9 mouse cellular contexts compared by ENCODE assay signal in the genomic region with DNA sequence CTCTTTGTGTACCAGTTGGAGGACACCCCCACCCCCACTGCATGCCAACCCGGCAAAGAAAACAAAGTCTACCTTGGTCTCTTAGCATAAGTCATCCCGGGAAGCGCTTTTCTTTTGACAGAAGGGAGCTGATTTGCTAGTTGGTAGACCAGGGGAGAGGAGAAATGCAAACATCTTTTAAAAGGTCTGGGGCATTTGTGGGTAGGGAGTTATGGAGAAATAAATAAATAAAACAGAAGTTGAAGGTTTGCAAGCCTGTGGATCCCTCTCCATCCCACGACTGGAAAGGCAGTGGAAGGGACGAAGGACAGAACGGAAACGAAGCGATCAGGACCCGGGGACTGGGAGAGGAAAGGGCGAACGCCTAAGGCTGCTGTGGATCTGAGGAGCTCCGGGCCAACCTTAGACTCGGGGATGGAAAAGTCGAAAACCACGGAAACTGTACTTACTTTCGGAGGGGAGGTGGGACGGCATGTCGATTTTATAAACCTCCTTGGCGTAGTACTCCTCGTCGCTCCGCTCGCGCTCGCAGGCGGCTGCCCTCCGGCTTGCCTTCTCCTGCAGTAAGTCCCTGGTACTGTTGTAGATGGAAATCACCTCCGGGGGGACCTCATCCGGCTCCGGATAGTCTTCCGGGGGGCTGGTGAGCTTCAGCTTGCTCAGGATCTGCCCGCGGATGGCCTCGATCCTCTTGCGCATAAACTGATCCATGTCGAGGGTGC. TPM values are rescaled to one million over a fixed set of nuclear protein-coding genes. Genes with fewer than 3 reads are reported as not detected.
A peak's percentile ranks its signal among the peaks of the same experiment; 100 is the strongest.
DNase-seq lines count a peak whose midpoint lies in the region; ATAC-seq lines count a peak whose summit lies in the region.
"Had no signal": no experiment of that assay in that cellular context is flagged by ENCODE, and none has a peak within 500 bp of the region (broad histone marks: within the 10 kb centered on the region; RNA-seq: fewer than 3 reads in every experiment).

No protein-coding gene starts in this region.

- peaks cover 32% of the 10 kb centered on the region for H3K4me1 ChIP-seq in forebrain, embryonic 12.5 days
- peaks cover 26% of the 10 kb centered on the region for H3K4me1 ChIP-seq in hindbrain, embryonic 10.5 days (replicated peaks)
- H3K4me1 ChIP-seq in liver, embryonic 11.5 days (replicated peaks; ENCODE audit: control insufficient read depth, insufficient read depth, low read length): peaks cover 4% of the 10 kb centered on the region
- H3K4me1 ChIP-seq in neural tube, embryonic 14.5 days (ENCODE audit: control insufficient read depth, insufficient read depth, low read length): peaks cover 10% of the 10 kb centered on the region; the same call in 1 of the 2 replicates

- peak overlapping the region; percentile 65 for H3K4me3 ChIP-seq in forebrain, embryonic 12.5 days (replicated peaks)
- H3K4me3 ChIP-seq in hindbrain, embryonic 10.5 days: peak overlapping the region; percentile 72
- H3K4me3 ChIP-seq in liver, embryonic 11.5 days (ENCODE audit: low read depth, low read length): peak overlapping the region; percentile 52
- H3K4me3 ChIP-seq in neural tube, embryonic 14.5 days (ENCODE audit: low read depth, low read length): peak overlapping the region; percentile 67

- ATAC-seq in forebrain, embryonic 12.5 days (ENCODE audit: low FRiP score): no peak; the same call in 1 of the 2 replicates
- no peak for ATAC-seq in liver, embryonic 11.5 days (replicated peaks; ENCODE audit: low FRiP score)
- no peak for ATAC-seq in neural tube, embryonic 14.5 days (ENCODE audit: low read depth)

- H3K9ac ChIP-seq in forebrain, embryonic 12.5 days: peak overlapping the region; percentile 70
- H3K9ac ChIP-seq in liver, embryonic 11.5 days (ENCODE audit: low read depth, low read length): peak overlapping the region; percentile 21
- peak overlapping the region; percentile 45 for H3K9ac ChIP-seq in neural tube, embryonic 14.5 days (replicated peaks; ENCODE audit: low read depth, low read length)

- H3K27ac ChIP-seq in forebrain, embryonic 12.5 days: 0 out of 2 replicates have a peak overlapping the region, but pooled peaks have one; percentile 47
- H3K27ac ChIP-seq in hindbrain, embryonic 10.5 days: peak overlapping the region; percentile 54
- peak overlapping the region; percentile 2; the same call in 1 of the 2 replicates for H3K27ac ChIP-seq in liver, embryonic 11.5 days (ENCODE audit: low read depth, low read length)
- H3K27ac ChIP-seq in neural tube, embryonic 14.5 days (ENCODE audit: low read depth, low read length): peak overlapping the region; percentile 31; the same call in 1 of the 2 replicates

- H3K9me3 ChIP-seq in forebrain, embryonic 12.5 days: no peaks in the 10 kb centered on the region
- no peaks in the 10 kb centered on the region for H3K9me3 ChIP-seq in hindbrain, embryonic 10.5 days
- H3K9me3 ChIP-seq in liver, embryonic 11.5 days (ENCODE audit: control insufficient read depth, low read length): no peaks in the 10 kb centered on the region
- no peaks in the 10 kb centered on the region for H3K9me3 ChIP-seq in neural tube, embryonic 14.5 days (ENCODE audit: control insufficient read depth, low read length)

- H3K36me3 ChIP-seq in forebrain, embryonic 12.5 days (replicated peaks): no peaks in the 10 kb centered on the region
- no peaks in the 10 kb centered on the region for H3K36me3 ChIP-seq in hindbrain, embryonic 10.5 days
- H3K36me3 ChIP-seq in liver, embryonic 11.5 days (ENCODE audit: control insufficient read depth, insufficient read depth, low read length): no peaks in the 10 kb centered on the region; the same call in 1 of the 2 replicates
- H3K36me3 ChIP-seq in neural tube, embryonic 14.5 days (ENCODE audit: control insufficient read depth, insufficient read depth, low read length): no peaks in the 10 kb centered on the region

- H3K27me3 ChIP-seq in forebrain, embryonic 12.5 days: peaks cover 27% of the 10 kb centered on the region
- peaks cover 46% of the 10 kb centered on the region for H3K27me3 ChIP-seq in hindbrain, embryonic 10.5 days (ENCODE audit: insufficient read depth, poor library complexity, severe bottlenecking)
- peaks cover 26% of the 10 kb centered on the region for H3K27me3 ChIP-seq in liver, embryonic 11.5 days (replicated peaks; ENCODE audit: control insufficient read depth, insufficient read depth, low read length)
- H3K27me3 ChIP-seq in neural tube, embryonic 14.5 days (ENCODE audit: control insufficient read depth, insufficient read depth, low read length): no peaks in the 10 kb centered on the region

- DNase-seq in left cerebral cortex, postnatal 25 days (ENCODE audit: low spot score in 2 of 2): peak; percentile 32 to 34
- no peak for DNase-seq in left cerebral cortex, adult 8-10 months (ENCODE audit: low spot score in 2 of 2)
- peak; percentile 45 for DNase-seq in adrenal gland, adult 2 months
- DNase-seq in hindbrain, embryonic 10.5 days (ENCODE audit: low spot score): peak; percentile 63
- DNase-seq in liver, embryonic 11.5 days (ENCODE audit: low spot score): peak; percentile 58
- DNase-seq in T-cell, adult 2 months (ENCODE audit: low spot score): no peak

- WGBS in forebrain, embryonic 12.5 days: under 1% methylated on average over 36 of the region's 36 CpGs
- WGBS in hindbrain, embryonic 10.5 days: under 1% methylated on average over 36 of the region's 36 CpGs
- under 1% methylated on average over 36 of the region's 36 CpGs for WGBS in liver, embryonic 11.5 days
- under 1% methylated on average over 36 of the region's 36 CpGs for WGBS in neural tube, embryonic 14.5 days

- peak overlapping the region; percentile 89 for H3K4me2 ChIP-seq in forebrain, embryonic 12.5 days
- H3K4me2 ChIP-seq in liver, embryonic 11.5 days: peak overlapping the region; percentile 86
- peak overlapping the region; percentile 95 for H3K4me2 ChIP-seq in neural tube, embryonic 14.5 days (ENCODE audit: low read depth, low read length)

- intact Hi-C loops in left cerebral cortex, postnatal 25 days (cut with DNase I): loop anchor here (10.0 kb wide), 2 partner anchors 459 to 589 kb away; a partner anchor contains a TSS

RNA-seq across cellular contexts. Expression of a gene that starts 1.6 kb away (rescaled TPM):
- 1 to 10 TPM; 7.6 to 8.4 TPM for total RNA-seq in left cerebral cortex, postnatal 25 days (2021)
- total RNA-seq in left cerebral cortex, adult 8-10 months (2022): 1 to 10 TPM; 5.7 to 7.0 (median 6.7) TPM
- 1 to 10 TPM; 1.7 to 2.6 TPM for total RNA-seq in adrenal gland, adult 2 months (2021)
- polyA plus RNA-seq in adrenal gland, adult 2 months (2012; rRNA removed): 0.95 and 1.1 TPM in 2 replicates
- polyA plus RNA-seq in forebrain, embryonic 12.5 days (2016; fragmentation: Nextera tagmentation; extraction: Ambion mirVana): 20.5 and 23.0 TPM in 2 replicates
- 13.5 and 16.1 TPM in 2 replicates for polyA plus RNA-seq in hindbrain, embryonic 10.5 days (2016; fragmentation: Nextera tagmentation; extraction: Ambion mirVana)
- polyA plus RNA-seq in liver, embryonic 11.5 days (2014; fragmentation: Nextera tagmentation; extraction: Ambion mirVana): 18.9 and 19.6 TPM in 2 replicates
- 35.9 and 39.5 TPM in 2 replicates for polyA plus RNA-seq in neural tube, embryonic 14.5 days (2014; fragmentation: Nextera tagmentation; extraction: Ambion mirVana)
- total RNA-seq: neutrophil, adult 5-6 weeks had no signal

RNA-seq across cellular contexts. Expression of a gene that starts 45.0 kb away (rescaled TPM):
- 10 to 100 TPM; 11.6 to 12.5 TPM for total RNA-seq in left cerebral cortex, postnatal 25 days (2021)
- total RNA-seq in left cerebral cortex, adult 8-10 months (2022): 10 to 100 TPM; 11.2 to 15.2 (median 12.4) TPM
- total RNA-seq in adrenal gland, adult 2 months (2021): 10 to 100 TPM; 23.6 to 26.0 TPM
- 1.3 TPM in 2 replicates for polyA plus RNA-seq in adrenal gland, adult 2 months (2012; rRNA removed)
- polyA plus RNA-seq in forebrain, embryonic 12.5 days (2016; fragmentation: Nextera tagmentation; extraction: Ambion mirVana): 52.7 and 58.8 TPM in 2 replicates
- 63.3 and 77.4 TPM in 2 replicates for polyA plus RNA-seq in hindbrain, embryonic 10.5 days (2016; fragmentation: Nextera tagmentation; extraction: Ambion mirVana)
- 100 and 110 TPM in 2 replicates for polyA plus RNA-seq in liver, embryonic 11.5 days (2014; fragmentation: Nextera tagmentation; extraction: Ambion mirVana)
- 27.8 and 35.1 TPM in 2 replicates for polyA plus RNA-seq in neural tube, embryonic 14.5 days (2014; fragmentation: Nextera tagmentation; extraction: Ambion mirVana)

Comparison
In these comparisons a context has a peak if more than half of its experiments do, and no peak if none do; other contexts are left out.
1. DNase-seq: peak in left cerebral cortex, postnatal 25 days (2 of 2), adrenal gland, adult 2 months (single experiment), hindbrain, embryonic 10.5 days (single experiment) and liver, embryonic 11.5 days (single experiment); none in left cerebral cortex, adult 8-10 months (0 of 2) and T-cell, adult 2 months (single experiment).
2. H3K27ac ChIP-seq: peak in every context shown above with its lines; median percentile 54 in hindbrain, embryonic 10.5 days; 47 in forebrain, embryonic 12.5 days; 31 in neural tube, embryonic 14.5 days; 2 in liver, embryonic 11.5 days.
3. RNA of a gene that starts 45.0 kb away (polyA plus RNA-seq): 100 to 110 TPM in liver, embryonic 11.5 days, 63.3 to 77.4 TPM in hindbrain, embryonic 10.5 days, 52.7 to 58.8 TPM in forebrain, embryonic 12.5 days and 27.8 to 35.1 TPM in neural tube, embryonic 14.5 days; 1.3 TPM in adrenal gland, adult 2 months; every median in the first group is over 10 times any median in the second.
4. Peak in every context shown above with its lines, with median percentiles within 50 percentile points of each other: H3K4me2 ChIP-seq, H3K4me3 ChIP-seq and H3K9ac ChIP-seq.